Mouse (Mus musculus): ENCODE measurements around the gene Anks1. TPM values are rescaled to one million over a fixed set of nuclear protein-coding genes. Genes with fewer than 3 reads are reported as not detected.

Gene Anks1
- total RNA-seq, 2 experiments from 2014 or later = 11.2 to 15.3 TPM

- DNase-seq = no peak
These were observed 187.3 kb downstream of the Anks1 start for GRCm38 (mm10) chr17:28096418-28096817.

GRCm38 (mm10) chr17:28097308-28097707 lies 188.2 kb downstream of the Anks1 start:
- DNase-seq = no peak

- DNase-seq = no peak
These were observed 190.0 kb downstream of the Anks1 start for GRCm38 (mm10) chr17:28099086-28099485.

- DNase-seq = no peak
These were observed 191.6 kb downstream of the Anks1 start for GRCm38 (mm10) chr17:28100669-28101068.

GRCm38 (mm10) chr17:28101284-28101887 lies 192.3 kb downstream of the Anks1 start:
- no peak for DNase-seq

- DNase-seq = no peak
These were observed 192.8 kb downstream of the Anks1 start for GRCm38 (mm10) chr17:28101902-28102319.

- no peak for DNase-seq
These were observed 195.3 kb downstream of the Anks1 start for GRCm38 (mm10) chr17:28104416-28104815.

- DNase-seq = no peak
These were observed 197.2 kb downstream of the Anks1 start for GRCm38 (mm10) chr17:28106352-28106751.

- DNase-seq = no peak
These were observed 198.2 kb downstream of the Anks1 start for GRCm38 (mm10) chr17:28107275-28107674.

GRCm38 (mm10) chr17:28112266-28112665 lies 203.2 kb downstream of the Anks1 start:
- DNase-seq = no peak

Other genes with a start within 250 kb of the Anks1 start
- gene Spdef, start 180.4 kb upstream of the Anks1 start, total RNA-seq (2021) = under 1 TPM in 1 of 2 experiments, not detected in 1; 0.26 TPM
- 100 to 1,000 TPM; 125 to 149 TPM for gene D17Wsu92e, start 88.7 kb upstream of the Anks1 start, total RNA-seq (2021)
- 10 to 100 TPM; 62.8 to 63.4 TPM for gene Snrpc, start 71.2 kb upstream of the Anks1 start, total RNA-seq (2021)
- 10 to 100 TPM; 21.5 to 24.4 TPM for gene Uhrf1bp1, start 52.9 kb upstream of the Anks1 start, total RNA-seq (2021)
- 10 to 100 TPM; 13.5 to 18.2 TPM for gene Taf11, start 538 bp downstream of the Anks1 start, total RNA-seq (2021)
- gene Tcp11, start 171.3 kb downstream of the Anks1 start, total RNA-seq (2021) = not detected
- gene Scube3, start 232.8 kb downstream of the Anks1 start, total RNA-seq (2021) = under 1 TPM; 0.18 to 0.32 TPM

Data from gastrocnemius, postnatal 25 days (tissue).